Mouse (Mus musculus) central nervous system, embryonic 18 days (tissue): ENCODE measurements around the gene Rnf115. TPM values are rescaled to one million over a fixed set of nuclear protein-coding genes. Genes with fewer than 3 reads are reported as not detected.

ENCODE experiments used
- polyA plus RNA-seq: library from polyadenylated mRNA; depleted of rRNA; stranded (reverse); fragments of >200 nt; gene quantifications from 2 replicates; pipeline ENCODE4 v1.2.3, GENCODE M21; 2012; rRNA removed

Gene Rnf115
- polyA plus RNA-seq = 43.3 and 47.7 TPM in 2 replicates

DNA sequence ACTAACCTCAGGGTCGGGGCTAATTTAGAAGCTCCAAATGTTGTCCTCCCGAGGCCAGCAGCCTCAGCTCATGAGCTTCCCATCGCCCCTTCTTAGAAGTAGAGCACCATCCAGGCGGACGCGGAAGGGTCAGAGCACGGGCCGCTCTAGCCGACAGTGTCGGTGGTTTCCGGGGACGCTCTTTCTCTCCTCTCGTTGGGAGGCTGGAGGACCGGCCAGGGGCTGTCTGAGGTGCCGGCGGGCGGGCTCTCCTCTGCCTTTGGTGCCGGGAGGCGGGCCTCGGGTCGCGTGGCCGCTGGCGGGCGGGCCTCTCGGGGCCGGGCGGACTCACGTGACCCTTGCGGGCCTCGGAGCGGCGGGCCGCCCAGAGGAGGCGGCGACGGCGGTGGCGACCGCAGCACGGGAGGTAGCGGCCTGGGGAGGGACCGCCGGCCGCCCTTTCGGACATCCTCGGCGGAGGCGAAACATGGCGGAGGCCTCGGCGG is at the start of gene Rnf115, which contains the start of gene Polr3c:
Gene Rnf115, plus strand, starts transcription at position 322 of the 485 bp plus-strand sequence.
Gene Polr3c, minus strand, starts transcription at position 286 of the 485 bp plus-strand sequence.

DNA sequence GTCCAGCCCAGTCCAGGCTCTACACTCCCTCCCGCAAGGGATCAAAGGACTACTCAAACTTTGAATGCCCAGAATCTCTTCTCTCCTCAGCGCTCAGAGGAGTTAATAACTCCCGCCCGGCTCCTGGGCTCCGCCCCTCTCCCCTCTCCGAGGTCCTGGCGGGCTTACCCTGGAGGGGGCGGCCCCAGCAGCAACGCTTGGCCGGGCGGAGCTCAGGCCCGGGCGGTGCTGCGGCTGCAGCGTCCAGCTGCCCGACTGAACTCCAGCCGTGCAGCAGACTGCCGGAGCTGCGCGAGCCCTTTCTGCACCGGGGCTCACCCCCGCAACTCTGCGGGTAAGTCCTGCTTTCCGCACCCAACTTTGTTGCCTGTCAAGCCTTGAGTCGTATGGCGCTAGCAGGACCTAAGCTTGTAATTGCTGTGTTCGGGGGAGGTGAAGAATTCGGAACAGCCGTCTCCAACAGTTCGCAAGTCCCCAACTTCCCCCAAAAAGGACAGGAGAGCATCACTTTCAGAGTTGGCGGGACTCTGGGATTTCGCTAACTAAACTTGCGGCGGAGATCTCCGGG is 31.2 kb upstream of the Rnf115 start, which contains the start of gene Pias3:
Gene Pias3, plus strand, starts transcription at position 187 of the 568 bp plus-strand sequence.

GRCm38 (mm10) chr3:96707903-96708683 is 19.4 kb upstream of the Rnf115 start, which contains the start of gene Nudt17:
TSS of gene Nudt17 (minus strand) at chr3:96708562.

DNA sequence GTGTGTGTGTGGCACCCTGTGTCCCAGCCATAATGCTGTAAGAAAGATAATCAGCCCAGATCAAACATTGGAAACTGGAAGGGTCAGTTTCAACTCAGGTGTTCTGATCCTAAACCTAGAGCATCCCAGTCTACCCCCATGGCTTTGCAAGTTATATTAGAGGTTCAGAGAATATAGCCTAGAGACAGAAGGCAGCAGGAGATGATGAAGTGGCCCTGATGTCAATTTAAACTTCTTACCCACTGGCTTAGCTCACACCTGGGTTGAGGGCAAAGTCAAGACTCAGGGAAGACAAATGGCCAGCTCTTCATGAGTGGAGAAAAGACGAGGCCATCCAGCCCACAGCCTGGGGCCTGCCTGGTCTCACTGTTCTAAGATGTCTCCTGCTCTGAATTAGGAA is 101.5 kb downstream of the Rnf115 start, which contains the start of the genes Pdzk1 and Cd160:
Gene Pdzk1, plus strand, starts transcription at position 301 of the 400 bp plus-strand sequence.
Gene Cd160, minus strand, starts transcription at position 368 of the 400 bp plus-strand sequence.

Other genes with a start within 250 kb of the Rnf115 start
- gene Hfe2, start 202.5 kb upstream of the Rnf115 start, polyA plus RNA-seq = 0.85 and 3.3 TPM in 2 replicates
- 99.8 and 117 TPM in 2 replicates for gene Txnip, start 169.7 kb upstream of the Rnf115 start, polyA plus RNA-seq
- not detected in 2 replicates for gene Gm16253, start 150.7 kb upstream of the Rnf115 start, polyA plus RNA-seq
- 39.1 and 39.6 TPM in 2 replicates for gene Polr3gl, start 133.5 kb upstream of the Rnf115 start, polyA plus RNA-seq
- gene Ankrd34a, start 131.0 kb upstream of the Rnf115 start, polyA plus RNA-seq = 16.7 and 17.9 TPM in 2 replicates
- 76.4 and 83.1 TPM in 2 replicates for gene Lix1l, start 126.5 kb upstream of the Rnf115 start, polyA plus RNA-seq
- gene Rbm8a, start 97.7 kb upstream of the Rnf115 start, polyA plus RNA-seq = 46.9 and 50.6 TPM in 2 replicates
- gene Pex11b, start 92.3 kb upstream of the Rnf115 start, polyA plus RNA-seq = 60.0 and 60.8 TPM in 2 replicates
- 0.25 and 0.31 TPM in 2 replicates for gene Gm42957, start 92.2 kb upstream of the Rnf115 start, polyA plus RNA-seq
- gene Itga10, start 82.1 kb upstream of the Rnf115 start, polyA plus RNA-seq = 4.6 and 6.8 TPM in 2 replicates
- 6.0 and 6.9 TPM in 2 replicates for gene Ankrd35, start 57.5 kb upstream of the Rnf115 start, polyA plus RNA-seq
- gene Pias3, start 31.3 kb upstream of the Rnf115 start, polyA plus RNA-seq = 28.0 and 28.3 TPM in 2 replicates
- gene Nudt17, start 19.1 kb upstream of the Rnf115 start, polyA plus RNA-seq = 8.0 and 9.7 TPM in 2 replicates
- gene Polr3c, start within 50 bp of the Rnf115 start, polyA plus RNA-seq = 36.6 and 37.6 TPM in 2 replicates
- gene Pdzk1, start 101.6 kb downstream of the Rnf115 start, polyA plus RNA-seq = 0.08 and 0.16 TPM in 2 replicates
- gene Cd160, start 101.7 kb downstream of the Rnf115 start, polyA plus RNA-seq = not detected in 2 replicates
- gene Gja5, start 177.0 kb downstream of the Rnf115 start, polyA plus RNA-seq = 1.5 and 1.6 TPM in 2 replicates
- gene Gpr89, start 177.7 kb downstream of the Rnf115 start, polyA plus RNA-seq = 15.2 and 16.1 TPM in 2 replicates
- not detected in 2 replicates for gene Gja8, start 198.4 kb downstream of the Rnf115 start, polyA plus RNA-seq